Mouse (Mus musculus) embryonic facial prominence, embryonic 14.5 days (tissue): ENCODE results near the gene Clk2. TPM values are rescaled to one million over a fixed set of nuclear protein-coding genes. Genes with fewer than 3 reads are reported as not detected.
A peak's percentile ranks its signal among the peaks of the same experiment; 100 is the strongest.

ENCODE experiments used
- ATAC-seq: fragments of 200-750 bp; cut with Nextera tagmentation; 2 replicates; pipeline ENCODE4 v1.8.0; 2017; ENCODE audit warnings: low read depth, moderate number of reproducible peaks, moderate TSS enrichment
- DNase-seq: peaks from one replicate; pipeline ENCODE4 v3.0.0-alpha.2; 2015; ENCODE audit warnings: low spot score
- H3K27ac ChIP-seq: fragments of 300-500 bp; sonication (generic); replicated peaks from 2 replicates; pipeline ENCODE4 v1.5.1; 2014; ENCODE audit warnings: low read depth, mild to moderate bottlenecking, low read length, moderate library complexity
- H3K27me3 ChIP-seq: fragments of 300-500 bp; sonication (generic); replicated peaks from 2 replicates; pipeline ENCODE4 v1.6.1; 2014; ENCODE audit warnings: low read length; ENCODE audit not compliant: control insufficient read depth, insufficient read depth
- H3K36me3 ChIP-seq: fragments of 300-500 bp; sonication (generic); 2 replicates; pipeline ENCODE4 v1.6.1; 2014; ENCODE audit warnings: low read length, mixed read lengths; ENCODE audit not compliant: control insufficient read depth, insufficient read depth
- H3K4me1 ChIP-seq: fragments of 300-500 bp; sonication (generic); 2 replicates; pipeline ENCODE4 v1.6.1; 2014; ENCODE audit warnings: antibody characterized with exemption, low read length; ENCODE audit not compliant: control insufficient read depth, insufficient read depth
- H3K4me2 ChIP-seq: fragments of 300-500 bp; sonication (generic); 2 replicates; pipeline ENCODE4 v1.6.1; 2014; ENCODE audit warnings: low read depth, mild to moderate bottlenecking, low read length, moderate library complexity, mixed read lengths
- H3K4me3 ChIP-seq: fragments of 300-500 bp; sonication (generic); 2 replicates; pipeline ENCODE4 v1.5.1; 2014; ENCODE audit warnings: low read depth, mild to moderate bottlenecking, low read length
- H3K9ac ChIP-seq: fragments of 300-500 bp; sonication (generic); 2 replicates; pipeline ENCODE4 v1.6.1; 2014; ENCODE audit warnings: low read depth, mild to moderate bottlenecking, low read length, moderate library complexity, mixed read lengths
- H3K9me3 ChIP-seq: fragments of 300-500 bp; sonication (generic); 2 replicates; pipeline ENCODE4 v1.6.1; 2016; ENCODE audit warnings: low read length; ENCODE audit not compliant: control insufficient read depth
- WGBS: fragments of 180-500 bp; shearing (Covaris S2); extraction: QIAGEN DNeasy Blood & Tissue Kit; methylation state at CpG from one replicate; pipeline ENCODE4 v1.1.7; 2014; 5-methylcytosine and 5-hydroxymethylcytosine counted together
- polyA plus RNA-seq: library from polyadenylated mRNA; unstranded; fragments of >200 nt; fragmentation: Nextera tagmentation; extraction: Ambion mirVana; gene quantifications from 2 replicates; pipeline ENCODE4 v1.2.1, GENCODE M21; 2014

Clk2 gene
- polyA plus RNA-seq, 1 experiment from 2014 or later, result 23.9 TPM

GRCm38 (mm10) chr3:89188478-89188875, 23.9 kb downstream of the Clk2 start:
- Histone ChIP-seq H3K27ac (no peak overlapping the region), H3K27me3 (no peaks in the 10 kb centered on the region), H3K4me3 (no peak overlapping the region), H3K4me1 (peaks cover 14% of the 10 kb centered on the region; the same call in 1 of the 2 replicates), H3K9me3 (no peaks in the 10 kb centered on the region), H3K9ac (no peak overlapping the region; the same call in 1 of the 2 replicates), H3K36me3 (peaks cover 25% of the 10 kb centered on the region; the same call in 1 of the 2 replicates), H3K4me2 (no peak overlapping the region)
- no peak for ATAC-seq
- WGBS, result 61% methylated on average over 12 of the region's 12 CpGs
- no peak for DNase-seq

DNA sequence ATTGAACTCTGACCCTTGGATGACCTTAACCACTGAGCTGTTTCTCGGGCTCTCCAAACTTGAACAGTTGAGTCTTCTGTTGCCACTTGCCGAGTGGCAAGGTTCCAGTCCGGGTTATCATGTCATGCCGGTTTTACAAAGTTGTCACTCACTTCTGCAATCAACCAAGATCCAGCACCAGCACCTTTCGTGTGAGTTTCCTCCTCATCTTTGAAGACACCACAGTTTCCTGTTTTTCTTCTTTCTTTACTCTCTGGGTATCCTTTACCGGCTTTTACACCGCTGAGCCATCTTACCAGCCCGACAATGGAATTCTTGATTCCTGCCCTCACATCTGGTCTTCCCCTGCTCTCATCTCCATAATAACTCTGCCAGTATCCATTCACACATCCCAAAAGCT, 25.8 kb downstream of the Clk2 start:
- no peak for DNase-seq
- 72% methylated on average over 8 of the region's 8 CpGs for WGBS
- Histone ChIP-seq H3K27me3 (no peaks in the 10 kb centered on the region), H3K4me1 (peaks cover 2% of the 10 kb centered on the region; the same call in 1 of the 2 replicates), H3K36me3 (peaks cover 25% of the 10 kb centered on the region; the same call in 1 of the 2 replicates), H3K9me3 (no peaks in the 10 kb centered on the region), H3K4me3 (no peak overlapping the region), H3K9ac (no peak overlapping the region), H3K27ac (no peak overlapping the region), H3K4me2 (no peak overlapping the region)
- ATAC-seq, result no peak

GRCm38 (mm10) chr3:89193351-89193750, 28.8 kb downstream of the Clk2 start:
- H3K9me3 ChIP-seq, result no peaks in the 10 kb centered on the region
- no peak for DNase-seq

GRCm38 (mm10) chr3:89193853-89194252, 29.3 kb downstream of the Clk2 start:
- ATAC-seq (no peak), DNase-seq (no peak)
- H3K9me3 ChIP-seq, result no peaks in the 10 kb centered on the region
- no peak overlapping the region for H3K9ac ChIP-seq
- H3K4me1 ChIP-seq, result peaks cover 10% of the 10 kb centered on the region
- no peak overlapping the region for H3K4me3 ChIP-seq
- no peaks in the 10 kb centered on the region for H3K27me3 ChIP-seq
- no peak overlapping the region for H3K4me2 ChIP-seq
- H3K36me3 ChIP-seq, result 0 out of 2 replicates have a peak, but pooled peaks cover 7% of the 10 kb centered on the region
- WGBS, result 95% methylated on average over 2 of the region's 2 CpGs
- no peak overlapping the region for H3K27ac ChIP-seq

More at GRCm38 (mm10) chr3:89193351-89193750, 28.8 kb downstream of the Clk2 start:
- Histone ChIP-seq H3K9ac (no peak overlapping the region), H3K36me3 (peaks cover 12% of the 10 kb centered on the region; the same call in 1 of the 2 replicates), H3K4me1 (peaks cover 10% of the 10 kb centered on the region), H3K4me3 (no peak overlapping the region), H3K4me2 (no peak overlapping the region), H3K27me3 (no peaks in the 10 kb centered on the region), H3K27ac (no peak overlapping the region)
- 61% methylated on average over 1 of the region's 1 CpGs for WGBS
- no peak for ATAC-seq

- H3K4me1 ChIP-seq, result peaks cover 10% of the 10 kb centered on the region
- H3K4me3 ChIP-seq, result peak overlapping the region; percentile 44
- 5% methylated on average over 33 of the region's 33 CpGs for WGBS
- H3K9me3 ChIP-seq, result no peaks in the 10 kb centered on the region
- H3K27ac ChIP-seq, result peak overlapping the region; percentile 90
- no peaks in the 10 kb centered on the region for H3K36me3 ChIP-seq
- ATAC-seq (peak; percentile 98), DNase-seq (peak; percentile 98)
- H3K4me2 ChIP-seq, result peak overlapping the region; percentile 75
- peak overlapping the region; percentile 75 for H3K9ac ChIP-seq
- H3K27me3 ChIP-seq, result no peaks in the 10 kb centered on the region
Observed at GRCm38 (mm10) chr3:89195979-89196877, 31.6 kb downstream of the Clk2 start.

DNA sequence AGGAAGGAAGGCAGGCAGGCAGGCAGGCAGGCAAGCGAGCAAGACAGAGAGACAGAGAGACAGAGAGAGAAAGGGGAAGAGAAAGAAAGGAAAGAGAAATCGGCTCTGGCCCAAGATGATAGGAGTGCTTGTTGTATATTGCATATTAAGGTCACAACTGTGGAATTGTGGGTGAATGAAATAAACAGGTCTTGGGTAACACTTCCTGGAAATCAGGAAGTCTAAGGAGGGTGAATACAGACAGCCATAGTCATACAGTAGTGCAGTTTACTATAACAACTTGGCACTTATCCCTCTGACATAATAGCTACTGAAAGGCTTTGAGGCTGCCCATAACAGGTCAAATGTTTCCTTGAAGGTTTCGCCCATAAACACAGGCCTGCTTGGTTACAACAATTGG, 35.2 kb downstream of the Clk2 start:
- Histone ChIP-seq H3K27me3 (no peaks in the 10 kb centered on the region), H3K4me1 (peaks cover 15% of the 10 kb centered on the region), H3K4me3 (no peak overlapping the region), H3K9me3 (no peaks in the 10 kb centered on the region), H3K36me3 (no peaks in the 10 kb centered on the region), H3K27ac (no peak overlapping the region), H3K4me2 (no peak overlapping the region), H3K9ac (no peak overlapping the region)
- ATAC-seq (no peak), DNase-seq (no peak)
- 81% methylated on average over 3 of the region's 3 CpGs for WGBS

- WGBS, result 25% methylated on average over 13 of the region's 13 CpGs
- peaks cover 5% of the 10 kb centered on the region for H3K4me1 ChIP-seq
Observed at GRCm38 (mm10) chr3:89202253-89203141, 37.9 kb downstream of the Clk2 start, which contains the start of gene Gba. TSS of gene Gba (plus strand) at chr3:89202928.

DNA sequence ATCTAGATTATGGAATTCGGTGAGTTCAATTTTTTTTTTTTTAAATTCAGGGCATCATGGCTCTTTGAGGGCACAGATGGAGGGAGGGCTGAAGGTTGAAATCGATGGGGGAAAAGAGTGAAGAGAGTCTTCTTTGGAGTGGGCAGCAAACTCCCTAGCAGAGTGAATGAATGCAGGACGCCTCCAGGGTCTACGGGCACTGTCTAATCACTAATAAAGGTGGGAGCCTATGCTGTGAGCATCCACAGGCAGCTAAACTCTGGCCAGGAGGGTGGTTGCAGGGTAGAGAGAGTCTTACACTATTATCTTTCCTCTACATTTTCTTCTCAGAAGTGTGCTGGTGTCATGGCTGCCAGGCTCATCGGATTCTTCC, 38.5 kb downstream of the Clk2 start:
- peak overlapping the region; percentile 57 for H3K4me3 ChIP-seq
- no peak for DNase-seq
- no peak overlapping the region for H3K27ac ChIP-seq
- H3K4me1 ChIP-seq, result peaks cover 5% of the 10 kb centered on the region
- peak overlapping the region; percentile 66 for H3K9ac ChIP-seq
- H3K27me3 ChIP-seq, result no peaks in the 10 kb centered on the region
- peaks cover 31% of the 10 kb centered on the region for H3K36me3 ChIP-seq
- no peaks in the 10 kb centered on the region for H3K9me3 ChIP-seq
- WGBS, result 25% methylated on average over 5 of the region's 5 CpGs
- peak overlapping the region; percentile 71 for H3K4me2 ChIP-seq
- ATAC-seq, result no peak; the same call in 1 of the 2 replicates

More at GRCm38 (mm10) chr3:89202253-89203141, 37.9 kb downstream of the Clk2 start, which contains the start of gene Gba:
- Histone ChIP-seq H3K4me3 (peak within 1 kb of the TSS; percentile 57), H3K4me2 (peak within 1 kb of the TSS; percentile 71), H3K27ac (no peak within 1 kb of the TSS), H3K36me3 (peaks cover 24% of the 10 kb centered on the region), H3K9me3 (no peaks in the 10 kb centered on the region), H3K9ac (peak within 1 kb of the TSS; percentile 66), H3K27me3 (no peaks in the 10 kb centered on the region)
- DNase-seq (peak; percentile 96), ATAC-seq (peak; percentile 91)
